Mouse (Mus musculus): ENCODE results near the gene Tshz3. TPM values are rescaled to one million over a fixed set of nuclear protein-coding genes. Genes with fewer than 3 reads are reported as not detected.
A peak's percentile ranks its signal among the peaks of the same experiment; 100 is the strongest.

Gene Tshz3
- total RNA-seq, 2 experiments from 2014 or later = 2.9 to 3.1 TPM

DNA sequence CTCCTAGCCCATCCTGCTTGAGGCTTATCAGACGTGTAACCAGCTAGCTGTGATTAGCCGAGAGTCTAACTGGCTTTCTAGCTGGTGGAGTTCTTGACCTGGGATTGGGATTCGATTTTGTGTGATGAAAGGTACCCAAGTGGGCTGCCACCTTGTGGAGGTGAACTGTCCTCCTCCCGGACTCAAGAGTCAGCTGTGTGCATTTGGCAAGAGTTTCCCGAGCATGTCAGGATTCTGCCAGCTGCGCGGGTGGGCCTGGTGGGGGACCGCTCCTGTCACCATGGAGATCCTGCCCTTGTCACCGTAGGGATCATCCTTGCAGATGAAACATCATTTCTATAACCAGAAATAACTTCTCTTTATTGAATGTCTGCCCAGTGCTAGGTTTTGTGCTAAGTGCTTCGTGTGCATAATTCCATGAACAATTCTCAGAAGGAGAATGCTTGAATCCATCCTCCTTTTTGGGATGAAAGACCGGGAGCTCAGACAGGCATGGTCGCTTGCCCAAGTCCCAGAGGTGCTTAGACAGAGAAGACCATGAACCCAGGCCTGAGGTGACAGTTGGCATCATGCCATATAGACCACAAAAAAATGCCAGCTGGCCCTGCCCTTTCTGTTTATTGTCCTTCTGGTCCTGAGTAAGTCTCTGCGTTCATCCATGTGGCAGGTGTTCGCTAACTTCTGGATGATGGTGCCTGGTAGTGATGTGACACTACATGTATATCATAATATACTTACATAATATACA lies 38.6 kb downstream of the Tshz3 start:
- TF ChIP-seq CTCF (IDR thresholded peaks at IDR 0.05) = peak; percentile 29; the same call in 1 of the 2 replicates
- DNase-seq = no peak
- intact Hi-C loops (cut with DNase I) = no loop called here
- Histone ChIP-seq H3K4me3 (no peak overlapping the region), H3K27ac (no peak overlapping the region)

DNA sequence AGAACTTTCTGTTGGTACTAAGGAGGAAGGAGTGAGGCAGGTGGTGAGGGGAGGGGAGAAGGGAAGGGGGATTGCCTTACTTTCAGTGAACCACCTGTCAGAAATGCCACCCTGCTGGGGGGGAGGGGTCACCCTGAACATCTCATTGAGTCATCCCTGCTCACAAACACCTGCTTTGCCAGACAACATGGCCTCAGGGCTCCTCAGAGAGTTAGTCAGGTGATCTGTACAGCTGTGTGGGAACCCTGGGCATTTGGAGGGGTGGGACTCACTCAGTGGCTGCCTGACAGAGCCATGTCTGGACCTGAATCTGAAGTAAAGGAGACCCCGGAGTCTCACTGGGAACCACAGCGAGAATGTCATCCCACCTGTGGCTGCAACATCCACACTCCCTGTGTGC lies 53.6 kb downstream of the Tshz3 start:
- intact Hi-C loops (cut with DNase I) = no loop called here
- TF ChIP-seq CTCF (IDR thresholded peaks at IDR 0.05) = no peak

DNA sequence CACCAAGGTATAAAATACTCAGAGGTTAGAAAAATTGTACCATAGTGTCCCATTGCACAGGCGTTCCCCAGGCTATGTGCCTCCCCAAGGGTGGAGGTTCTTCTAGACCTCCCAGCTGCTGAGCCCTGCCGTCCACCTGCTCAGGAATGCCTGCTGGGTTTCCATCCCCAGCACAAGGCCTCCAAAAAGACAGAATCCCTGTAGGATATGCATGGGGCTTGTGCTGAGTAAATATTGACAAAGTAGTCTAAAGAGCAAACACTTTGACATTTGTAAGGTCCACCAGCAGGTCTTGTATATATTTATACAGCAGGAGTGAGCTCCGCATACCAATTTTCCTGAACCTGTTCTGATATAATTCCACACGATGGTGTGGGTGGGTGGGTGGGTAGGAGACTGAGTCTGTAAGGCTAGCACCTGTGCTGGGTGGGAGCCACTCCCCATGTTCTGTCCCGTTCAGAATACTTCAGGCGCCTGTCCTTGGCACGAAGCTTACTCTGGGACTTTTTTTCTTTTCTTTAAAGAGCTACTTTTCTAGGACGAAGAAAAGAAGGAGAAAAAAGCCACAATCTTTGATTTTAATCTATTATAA lies 69.7 kb downstream of the Tshz3 start:
- no peak overlapping the region for H3K27ac ChIP-seq
- H3K4me3 ChIP-seq = no peak overlapping the region
- intact Hi-C loops (cut with DNase I) = no loop called here
- TF ChIP-seq CTCF (IDR thresholded peaks at IDR 0.05) = no peak
- no peak for DNase-seq

More for the DNA sequence above, 53.6 kb downstream of the Tshz3 start:
- Histone ChIP-seq H3K27ac (no peak overlapping the region), H3K4me3 (no peak overlapping the region)
- no peak for DNase-seq

DNA sequence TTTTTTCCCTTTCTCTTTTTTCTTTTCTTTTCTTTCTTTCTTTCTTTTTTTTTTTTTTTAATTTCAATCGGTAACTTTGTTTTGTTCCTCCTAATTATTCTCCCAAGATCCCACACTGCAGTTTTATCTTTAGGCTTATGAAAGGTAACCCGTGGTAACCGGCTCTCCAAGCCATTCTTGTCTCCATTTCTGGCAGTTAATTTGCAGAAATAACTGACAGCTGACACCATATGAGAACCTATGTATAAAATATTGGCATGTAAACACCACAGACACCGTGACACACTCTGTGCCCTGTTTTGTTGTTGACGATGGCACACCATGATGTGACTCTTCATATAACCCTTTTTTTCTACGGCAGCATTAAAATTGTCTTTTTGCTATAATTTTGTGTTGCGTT lies 75.2 kb downstream of the Tshz3 start:
- intact Hi-C loops (cut with DNase I) = no loop called here
- Histone ChIP-seq H3K4me3 (no peak overlapping the region), H3K27ac (no peak overlapping the region)
- DNase-seq = no peak
- no peak for TF ChIP-seq CTCF (IDR thresholded peaks at IDR 0.05)

DNA sequence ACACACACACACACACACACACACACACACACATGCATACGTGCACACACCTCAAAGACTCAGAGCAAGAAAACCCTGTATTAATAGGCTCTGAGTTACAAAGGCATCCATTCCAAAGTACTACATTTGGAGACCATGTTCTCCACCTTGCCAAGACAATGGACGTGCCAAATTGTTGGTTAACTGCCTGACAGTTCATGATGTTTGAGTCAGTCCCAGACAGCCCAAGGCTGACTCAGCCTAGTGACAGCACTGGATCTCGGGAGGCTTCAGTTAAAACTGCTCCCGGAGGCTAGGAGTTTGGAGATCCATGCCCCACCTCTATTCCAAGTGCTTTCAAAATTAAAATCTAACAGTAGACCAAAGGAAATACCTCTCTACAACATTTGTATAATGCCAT lies 79.0 kb downstream of the Tshz3 start:
- intact Hi-C loops (cut with DNase I) = no loop called here
- TF ChIP-seq CTCF (IDR thresholded peaks at IDR 0.05) = no peak
- DNase-seq = peak; percentile 50
- H3K27ac ChIP-seq = no peak overlapping the region
- H3K4me3 ChIP-seq = no peak overlapping the region

DNA sequence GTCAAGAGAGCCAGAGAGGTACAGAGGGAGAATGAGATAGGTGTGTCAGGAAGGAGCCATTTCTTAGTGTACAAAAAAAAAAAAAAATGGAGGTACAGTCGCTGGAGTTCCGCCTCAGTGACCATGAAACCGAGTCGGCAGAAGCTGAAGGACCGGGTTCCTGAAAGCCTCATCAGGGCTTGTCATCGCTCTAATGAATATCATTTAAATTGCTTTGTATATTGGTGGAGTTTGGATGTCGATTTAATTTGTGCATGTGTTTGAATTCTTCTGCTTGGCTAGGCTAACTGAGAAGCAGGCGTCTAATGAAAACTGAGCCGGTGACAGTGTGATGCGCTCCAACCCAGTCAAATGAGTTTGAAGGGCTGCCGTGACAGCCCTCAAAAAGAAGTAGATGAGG lies 80.5 kb downstream of the Tshz3 start:
- TF ChIP-seq CTCF (IDR thresholded peaks at IDR 0.05) = no peak
- intact Hi-C loops (cut with DNase I) = no loop called here
- Histone ChIP-seq H3K27ac (no peak overlapping the region), H3K4me3 (no peak overlapping the region)
- no peak for DNase-seq

DNA sequence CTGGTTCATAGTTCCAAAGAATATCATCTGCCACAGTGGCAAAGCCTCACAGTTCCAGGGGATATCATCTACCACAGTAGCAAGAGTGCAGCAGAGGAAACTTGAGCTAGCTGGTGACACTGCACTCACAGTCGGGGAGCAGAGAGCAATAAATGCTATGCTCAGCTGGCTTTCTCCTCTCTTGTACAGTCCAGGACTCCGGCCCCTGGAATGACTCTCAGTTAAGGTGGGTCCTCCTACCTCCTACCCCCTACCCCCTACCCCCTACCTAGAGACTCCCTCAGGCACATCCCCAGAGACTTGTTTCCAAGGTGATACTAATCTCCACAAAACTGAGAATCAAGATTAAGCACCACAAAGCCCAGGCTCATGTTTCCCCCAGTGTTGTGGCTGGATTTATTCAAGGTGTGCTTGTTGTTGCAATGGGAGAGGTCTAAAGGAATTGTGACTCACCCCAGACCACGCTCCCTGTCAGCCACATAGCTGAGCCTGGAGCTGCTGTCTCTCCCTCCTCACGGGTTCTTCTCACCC lies 86.4 kb downstream of the Tshz3 start:
- Histone ChIP-seq H3K27ac (peak overlapping the region; percentile 73), H3K4me3 (no peak overlapping the region; the same call in 1 of the 2 replicates)
- no peak for TF ChIP-seq CTCF (IDR thresholded peaks at IDR 0.05)
- peak; percentile 24 for DNase-seq
- intact Hi-C loops (cut with DNase I) = loop anchor here (5.0 kb wide), 1 partner anchor 87 kb away; the partner anchor contains the start of gene Tshz3

DNA sequence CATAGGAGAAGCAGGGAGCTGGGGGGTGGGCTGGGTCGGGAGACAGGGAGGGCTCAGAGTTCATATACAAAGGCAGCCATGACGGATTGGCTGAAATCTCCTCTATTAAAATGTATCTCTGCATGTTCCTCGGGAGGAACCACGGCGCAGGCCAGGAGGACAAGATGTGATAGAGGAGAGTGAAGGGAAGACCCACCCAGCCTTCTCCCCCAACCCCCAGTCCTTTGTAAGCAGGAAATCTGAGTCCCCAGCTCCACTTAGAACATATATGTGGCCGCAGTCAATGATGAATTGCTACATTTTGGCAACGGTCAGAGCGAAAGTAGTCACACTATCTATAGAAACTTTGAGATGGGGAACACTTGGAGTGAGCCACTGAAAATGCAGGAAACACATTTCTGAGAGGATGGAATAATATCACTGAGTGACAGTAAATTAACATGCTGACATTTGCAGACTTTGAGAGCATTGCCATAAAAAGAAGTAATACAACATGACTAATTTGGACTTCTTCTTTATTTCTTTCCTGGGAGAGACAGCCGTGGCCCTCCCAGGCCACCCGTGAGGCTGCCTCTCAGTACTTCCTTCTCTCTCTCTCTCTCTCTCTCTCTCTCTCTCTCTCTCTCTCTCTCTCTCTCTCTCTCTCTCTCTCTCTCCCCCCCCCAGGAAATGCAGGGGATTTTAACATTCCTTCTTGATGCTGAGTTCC lies 88.9 kb downstream of the Tshz3 start:
- Histone ChIP-seq H3K4me3 (no peak overlapping the region), H3K27ac (no peak overlapping the region)
- no peak for DNase-seq
- intact Hi-C loops (cut with DNase I) = no loop called here
- no peak for TF ChIP-seq CTCF (IDR thresholded peaks at IDR 0.05)

DNA sequence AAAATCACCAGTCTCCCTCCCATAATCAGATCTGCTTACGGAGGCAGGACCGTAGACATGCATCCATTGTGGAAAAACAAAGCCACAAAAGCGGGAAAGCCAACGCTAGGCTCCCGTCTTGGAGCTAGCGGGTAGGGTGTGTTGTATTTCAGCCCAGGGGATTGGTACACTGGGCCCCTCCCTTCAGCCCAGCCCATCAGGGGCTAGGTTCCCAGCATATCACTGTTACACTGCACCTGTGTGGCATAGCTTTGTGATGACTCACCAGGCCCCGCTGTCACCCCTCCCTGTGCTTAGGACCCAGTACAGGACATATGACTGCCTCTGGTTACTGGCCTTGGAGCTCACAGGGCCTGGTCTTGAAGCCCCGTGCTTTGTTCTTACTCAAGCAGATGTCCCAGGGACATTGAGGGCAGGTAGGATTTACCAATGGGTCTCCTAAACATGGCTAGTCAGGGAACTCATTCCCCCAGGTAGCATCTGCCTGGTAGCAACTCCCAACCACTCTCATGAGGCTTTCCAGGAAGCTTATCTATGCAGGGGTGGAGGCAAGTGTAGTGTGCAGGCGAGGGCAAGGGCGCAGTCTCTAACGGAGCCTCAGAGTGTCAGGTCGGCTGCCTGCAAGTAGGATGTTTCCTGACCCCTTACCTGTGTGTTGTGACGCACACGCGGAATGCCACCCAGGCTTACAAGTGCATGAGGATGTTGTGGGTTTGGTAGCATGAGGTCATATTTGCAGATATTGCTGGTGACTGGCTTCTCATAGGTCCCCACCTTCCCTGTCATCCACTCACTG lies 98.7 kb downstream of the Tshz3 start:
- Histone ChIP-seq H3K4me3 (no peak overlapping the region), H3K27ac (no peak overlapping the region)
- peak; percentile 36 for DNase-seq
- intact Hi-C loops (cut with DNase I) = no loop called here
- TF ChIP-seq CTCF (IDR thresholded peaks at IDR 0.05) = no peak
